Mouse (Mus musculus): ENCODE data around the gene Mbd3l1.
A peak's percentile ranks its signal among the peaks of the same experiment; 100 is the strongest.

Mbd3l1 gene

DNA sequence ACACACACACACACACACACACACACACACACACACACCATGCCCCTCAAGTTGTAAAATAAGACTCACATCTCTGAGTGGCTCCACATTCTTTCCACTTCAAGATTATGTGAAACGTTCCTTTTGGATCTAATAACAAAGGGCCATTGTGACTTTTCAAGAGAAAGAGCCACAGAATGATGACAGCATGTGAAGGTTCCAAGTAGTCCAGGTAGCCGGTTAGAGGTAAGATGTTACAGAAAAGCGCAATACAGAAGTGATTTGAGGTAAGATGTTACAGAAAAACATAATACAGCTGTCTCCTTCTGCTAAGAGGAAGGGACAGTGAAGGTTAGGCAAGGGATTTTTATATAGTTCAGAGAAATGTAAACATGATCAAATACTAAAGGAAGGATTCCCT lies at the start of gene Mbd3l1, which contains the start of gene Zfp558:
Mbd3l1 (plus strand) TSS at position 192 of the 400 bp plus-strand sequence.
Zfp558 (minus strand) TSS at position 101 of the 400 bp plus-strand sequence.
- DNase-seq (ENCODE audit: low spot score), result no peak

GRCm38 (mm10) chr9:18430354-18430753 lies 47.8 kb upstream of the Mbd3l1 start, which contains the start of gene Mbd3l2:
Gene Mbd3l2, plus strand, starts transcription at chr9:18430654.
- DNase-seq (ENCODE audit: low spot score), result no peak

GRCm38 (mm10) chr9:18431687-18432086 lies 46.5 kb upstream of the Mbd3l1 start:
- DNase-seq (ENCODE audit: low spot score), result no peak

GRCm38 (mm10) chr9:18456520-18456919 lies 21.6 kb upstream of the Mbd3l1 start:
- no peak for DNase-seq (ENCODE audit: low spot score)

GRCm38 (mm10) chr9:18467350-18467749 lies 10.8 kb upstream of the Mbd3l1 start:
- DNase-seq (ENCODE audit: low spot score), result no peak

GRCm38 (mm10) chr9:18468005-18468404 lies 10.2 kb upstream of the Mbd3l1 start:
- no peak for DNase-seq (ENCODE audit: low spot score)

DNA sequence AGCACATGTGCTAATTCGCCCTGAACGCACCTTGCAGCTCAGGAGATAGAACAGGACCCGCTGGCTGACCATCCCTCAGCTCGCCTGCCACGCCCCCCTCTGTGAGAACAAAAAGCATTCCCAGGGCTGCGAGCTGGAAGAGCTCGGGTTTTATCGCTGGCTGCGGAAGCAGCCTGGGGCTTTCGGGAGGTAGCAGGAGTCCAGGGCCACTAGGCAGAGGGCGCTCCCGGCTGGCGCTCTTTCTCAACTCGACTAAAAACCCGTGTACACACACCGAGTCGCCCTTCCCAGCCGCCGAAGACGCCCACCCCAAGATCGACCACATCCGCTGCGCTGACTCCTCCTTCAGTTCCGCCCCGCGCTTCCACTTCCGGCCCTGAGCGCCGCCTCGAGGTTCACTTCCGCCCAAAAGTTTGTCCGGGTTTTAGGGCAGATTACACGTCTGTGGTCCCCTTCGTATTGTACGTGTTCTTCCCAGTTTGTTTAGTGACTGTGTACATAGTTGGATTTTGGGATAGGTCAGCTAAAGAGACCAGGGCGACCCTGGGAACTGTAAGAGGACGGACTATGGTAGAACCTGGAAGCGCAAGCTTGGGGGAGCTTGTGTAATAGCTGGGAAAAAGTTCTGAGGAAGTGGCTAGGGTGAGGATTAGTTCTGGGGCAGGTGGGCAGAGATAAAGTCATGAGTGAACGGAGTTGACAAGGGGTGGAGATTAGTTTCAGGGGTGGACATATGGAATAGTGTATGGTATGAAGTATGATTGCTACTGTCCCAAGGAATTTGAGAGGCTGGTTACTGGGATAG lies 4.6 kb upstream of the Mbd3l1 start:
- DNase-seq (ENCODE audit: low spot score), result peak; percentile 93

GRCm38 (mm10) chr9:18508098-18508497 lies 29.9 kb downstream of the Mbd3l1 start:
- DNase-seq (ENCODE audit: low spot score), result no peak

Data from embryo, embryonic 10 days (tissue).